Mouse (Mus musculus) brain, embryonic 14.5 days (tissue): ENCODE data around the gene Gm4450.
"Not testable (repeated sequence)": the region's sequence is repeated elsewhere in the genome, so short reads cannot be mapped to it uniquely, and the experiment has no call there.

Experiments used
- CTCF ChIP-seq: fragments of 200-500 bp; IDR thresholded peaks from 2 replicates; pipeline ENCODE4 v1.5.1; 2012; ENCODE audit warnings: inconsistent platforms, mild to moderate bottlenecking, moderate library complexity, borderline replicate concordance; ENCODE audit not compliant: insufficient read depth, insufficient read length; ENCODE audit errors: extremely low read depth
- POLR2A ChIP-seq: fragments of 200-500 bp; IDR thresholded peaks from 2 replicates; pipeline ENCODE4 v1.6.1; 2012; ENCODE audit warnings: mild to moderate bottlenecking, inconsistent platforms, borderline replicate concordance; ENCODE audit not compliant: poor library complexity, insufficient read depth, insufficient read length, severe bottlenecking; ENCODE audit errors: extremely low read depth

DNA sequence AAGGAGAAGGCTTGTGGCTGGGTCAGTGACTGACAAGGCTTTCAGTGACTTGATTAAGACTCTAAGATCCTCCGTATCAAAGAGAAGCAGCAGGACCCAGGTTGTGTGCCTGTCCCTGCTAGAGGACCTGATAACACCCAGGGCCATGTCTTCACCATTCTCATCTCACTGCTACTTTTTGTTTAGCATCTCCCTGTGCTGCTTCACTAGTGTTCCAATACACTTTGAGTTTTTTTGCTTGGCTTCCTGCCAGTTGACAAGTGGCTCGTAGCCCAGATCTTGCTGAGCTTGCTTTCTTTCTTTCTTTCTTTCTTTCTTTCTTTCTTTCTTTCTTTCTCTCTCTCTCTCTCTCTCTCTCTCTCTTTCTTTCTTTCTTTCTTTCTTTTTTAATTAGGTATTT lies 12.4 kb upstream of the Gm4450 start:
- TF ChIP-seq POLR2A, CTCF: not testable (repeated sequence)
